ENCODE assay signal across 16 mouse cellular contexts in the genomic region with DNA sequence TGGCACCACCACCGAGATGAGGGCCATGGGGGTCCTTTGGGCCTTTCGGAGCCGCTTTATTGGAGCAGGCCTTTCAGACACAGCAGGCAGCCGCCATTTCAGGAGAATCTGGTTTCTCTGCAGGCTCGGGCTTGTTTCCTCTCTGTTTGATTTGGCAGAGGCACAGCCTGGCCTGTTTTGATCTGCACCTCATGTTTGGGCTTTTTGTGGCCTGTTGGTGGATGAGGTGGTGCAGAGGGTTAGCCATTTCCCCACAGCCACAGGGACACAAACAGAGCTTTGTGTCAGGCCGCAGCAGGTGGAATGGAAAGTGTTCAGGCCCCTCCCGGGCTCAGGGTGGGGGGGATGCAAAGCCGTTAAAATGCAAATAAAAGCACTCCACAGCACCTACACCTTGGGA. TPM values are rescaled to one million over a fixed set of nuclear protein-coding genes. Genes with fewer than 3 reads are reported as not detected.
A peak's percentile ranks its signal among the peaks of the same experiment; 100 is the strongest.
DNase-seq lines count a peak whose midpoint lies in the region; ATAC-seq and TF ChIP-seq lines count a peak whose summit lies in the region.
"Had no signal": no experiment of that assay in that cellular context is flagged by ENCODE, and none has a peak within 500 bp of the region (broad histone marks: within the 10 kb centered on the region; RNA-seq: fewer than 3 reads in every experiment).

No protein-coding gene starts in this region.

- no peaks in the 10 kb centered on the region for H3K27me3 ChIP-seq in lung, postnatal 0 days (replicated peaks; ENCODE audit: insufficient read depth, low read length)
- H3K27me3 ChIP-seq in embryonic facial prominence, embryonic 13.5 days, result peaks cover 4% of the 10 kb centered on the region; the same call in 1 of the 2 replicates
- no peaks in the 10 kb centered on the region for H3K27me3 ChIP-seq in hindbrain, embryonic 15.5 days
- no peaks in the 10 kb centered on the region for H3K27me3 ChIP-seq in neural tube, embryonic 13.5 days
- H3K27me3 ChIP-seq in kidney, adult 2 months (replicated peaks; ENCODE audit: control insufficient read depth, insufficient read depth, low read length), result no peaks in the 10 kb centered on the region
- H3K27me3 ChIP-seq: embryonic facial prominence, embryonic 15.5 days had no signal

- TF ChIP-seq EP300 in lung, postnatal 0 days (IDR thresholded peaks at IDR 0.05), result no peak

- H3K4me3 ChIP-seq in lung, postnatal 0 days (ENCODE audit: low read depth, low read length), result no peak overlapping the region
- H3K4me3 ChIP-seq in embryonic facial prominence, embryonic 13.5 days, result no peak overlapping the region
- no peak overlapping the region for H3K4me3 ChIP-seq in hindbrain, embryonic 15.5 days
- no peak overlapping the region for H3K4me3 ChIP-seq in neural tube, embryonic 13.5 days
- H3K4me3 ChIP-seq in kidney, adult 2 months (ENCODE audit: insufficient read depth, low read depth, low read length), result no peak overlapping the region
- H3K4me3 ChIP-seq: embryonic facial prominence, embryonic 15.5 days; heart, embryonic 13.5 days; megakaryocyte, embryonic 14.5 days had no signal

- TF ChIP-seq POLR2A in kidney, adult 2 months (IDR thresholded peaks at IDR 0.05; ENCODE audit: low read depth, low read length), result no peak

- H3K36me3 ChIP-seq in lung, postnatal 0 days (ENCODE audit: insufficient read depth, low read length), result no peaks in the 10 kb centered on the region
- H3K36me3 ChIP-seq in embryonic facial prominence, embryonic 13.5 days, result no peaks in the 10 kb centered on the region
- no peaks in the 10 kb centered on the region for H3K36me3 ChIP-seq in hindbrain, embryonic 15.5 days
- H3K36me3 ChIP-seq in neural tube, embryonic 13.5 days, result no peaks in the 10 kb centered on the region
- H3K36me3 ChIP-seq in kidney, adult 2 months (ENCODE audit: control insufficient read depth, insufficient read depth, low read length), result no peaks in the 10 kb centered on the region
- H3K36me3 ChIP-seq: embryonic facial prominence, embryonic 15.5 days; G1E; heart, embryonic 13.5 days had no signal

- no peak overlapping the region for H3K4me2 ChIP-seq in lung, postnatal 0 days (replicated peaks; ENCODE audit: low read depth, low read length)
- H3K4me2 ChIP-seq in embryonic facial prominence, embryonic 13.5 days, result no peak overlapping the region
- no peak overlapping the region for H3K4me2 ChIP-seq in hindbrain, embryonic 15.5 days
- H3K4me2 ChIP-seq in neural tube, embryonic 13.5 days, result no peak overlapping the region
- H3K4me2 ChIP-seq: embryonic facial prominence, embryonic 15.5 days; heart, embryonic 13.5 days had no signal

- no peak for TF ChIP-seq CTCF in lung, postnatal 0 days (IDR thresholded peaks at IDR 0.05)
- TF ChIP-seq CTCF in kidney, adult 2 months (conservative IDR thresholded peaks at IDR 0.05; ENCODE audit: insufficient read depth, insufficient read length, low read depth, low read length), result no peak

- peak; percentile 23 to 47 for DNase-seq in lung, adult 18-20 months
- DNase-seq in lung, postnatal 0 days (ENCODE audit: low spot score), result no peak
- no peak for DNase-seq in ovary, postnatal 14 days (ENCODE audit: low spot score)
- DNase-seq in kidney, adult 2 months, result no peak
- DNase-seq in frontal cortex, postnatal 14 days (ENCODE audit: low spot score in 2 of 2), result no peak
- DNase-seq: adrenal gland, postnatal 25 days; kidney, adult 18-20 months; right cerebral cortex, postnatal 25 days; thymus, adult 18-20 months had no signal

- H3K27ac ChIP-seq in lung, postnatal 0 days (ENCODE audit: low read length), result no peak overlapping the region
- peak overlapping the region; percentile 76 for H3K27ac ChIP-seq in embryonic facial prominence, embryonic 13.5 days
- H3K27ac ChIP-seq in hindbrain, embryonic 15.5 days (replicated peaks), result peak overlapping the region; percentile 6; the same call in 1 of the 2 replicates
- peak overlapping the region; percentile 68 for H3K27ac ChIP-seq in neural tube, embryonic 13.5 days (replicated peaks)
- H3K27ac ChIP-seq in kidney, adult 2 months (ENCODE audit: insufficient read depth, low read depth, low read length), result no peak overlapping the region
- H3K27ac ChIP-seq: embryonic facial prominence, embryonic 15.5 days; heart, embryonic 13.5 days had no signal

- ATAC-seq in lung, postnatal 0 days, result no peak
- ATAC-seq in embryonic facial prominence, embryonic 13.5 days (ENCODE audit: insufficient number of reproducible peaks, insufficient read depth, low FRiP score, low TSS enrichment, low read depth), result no peak
- no peak for ATAC-seq in hindbrain, embryonic 15.5 days (ENCODE audit: low FRiP score, low read depth)
- no peak; the same call in 1 of the 2 replicates for ATAC-seq in neural tube, embryonic 13.5 days (ENCODE audit: low read depth)

- WGBS in lung, postnatal 0 days, result 51% methylated on average over 8 of the region's 8 CpGs
- WGBS in embryonic facial prominence, embryonic 13.5 days, result 39% methylated on average over 8 of the region's 8 CpGs
- WGBS in hindbrain, embryonic 15.5 days, result 22% methylated on average over 8 of the region's 8 CpGs
- 14% methylated on average over 8 of the region's 8 CpGs for WGBS in neural tube, embryonic 13.5 days
- WGBS in kidney, adult 2 months, result 58% methylated on average over 8 of the region's 8 CpGs

- peaks cover 4% of the 10 kb centered on the region; the same call in 1 of the 2 replicates for H3K4me1 ChIP-seq in lung, postnatal 0 days (ENCODE audit: insufficient read depth, low read depth, low read length)
- H3K4me1 ChIP-seq in embryonic facial prominence, embryonic 13.5 days, result peaks cover 40% of the 10 kb centered on the region
- peaks cover 22% of the 10 kb centered on the region for H3K4me1 ChIP-seq in hindbrain, embryonic 15.5 days (replicated peaks)
- H3K4me1 ChIP-seq in neural tube, embryonic 13.5 days (replicated peaks), result peaks cover 21% of the 10 kb centered on the region
- H3K4me1 ChIP-seq in kidney, adult 2 months (ENCODE audit: control insufficient read depth, insufficient read depth, low read length), result peaks cover 35% of the 10 kb centered on the region
- H3K4me1 ChIP-seq: megakaryocyte, embryonic 14.5 days had no signal

- H3K9ac ChIP-seq in lung, postnatal 0 days (replicated peaks; ENCODE audit: low read depth), result no peak overlapping the region
- no peak overlapping the region for H3K9ac ChIP-seq in embryonic facial prominence, embryonic 13.5 days
- H3K9ac ChIP-seq in hindbrain, embryonic 15.5 days, result no peak overlapping the region
- H3K9ac ChIP-seq in neural tube, embryonic 13.5 days, result no peak overlapping the region
- H3K9ac ChIP-seq: embryonic facial prominence, embryonic 15.5 days; heart, embryonic 13.5 days had no signal

- H3K9me3 ChIP-seq in lung, postnatal 0 days (ENCODE audit: low read length), result no peaks in the 10 kb centered on the region
- no peaks in the 10 kb centered on the region for H3K9me3 ChIP-seq in embryonic facial prominence, embryonic 13.5 days
- H3K9me3 ChIP-seq in hindbrain, embryonic 15.5 days, result no peaks in the 10 kb centered on the region
- no peaks in the 10 kb centered on the region for H3K9me3 ChIP-seq in neural tube, embryonic 13.5 days
- H3K9me3 ChIP-seq: embryonic facial prominence, embryonic 15.5 days; heart, embryonic 13.5 days had no signal

RNA-seq across cellular contexts. Expression of a gene that starts 36.4 kb away (rescaled TPM):
- 2.0 and 2.5 TPM in 2 replicates for polyA plus RNA-seq in lung, postnatal 0 days (2015; fragmentation: Nextera tagmentation; extraction: Ambion mirVana)
- polyA plus RNA-seq in embryonic facial prominence, embryonic 13.5 days (2015; fragmentation: Nextera tagmentation; extraction: Ambion mirVana), result 4.3 TPM in 2 replicates
- polyA plus RNA-seq in hindbrain, embryonic 15.5 days (2015; fragmentation: Nextera tagmentation; extraction: Ambion mirVana), result 1.5 and 1.7 TPM in 2 replicates
- 1.1 and 1.2 TPM in 2 replicates for polyA plus RNA-seq in neural tube, embryonic 13.5 days (2015; fragmentation: Nextera tagmentation; extraction: Ambion mirVana)
- 20.5 and 21.3 TPM in 2 replicates for polyA plus RNA-seq in kidney, adult 2 months (2012; rRNA removed)
- polyA plus RNA-seq: G1E had no signal

Comparison
In these comparisons a context has a peak if more than half of its experiments do, and no peak if none do; other contexts are left out.
1. DNase-seq: peak in lung, adult 18-20 months (2 of 2); none in lung, postnatal 0 days (single experiment), ovary, postnatal 14 days (single experiment), kidney, adult 2 months (single experiment) and frontal cortex, postnatal 14 days (0 of 2).
2. H3K27ac ChIP-seq: peak in embryonic facial prominence, embryonic 13.5 days (single experiment), hindbrain, embryonic 15.5 days (single experiment) and neural tube, embryonic 13.5 days (single experiment); none in lung, postnatal 0 days (single experiment) and kidney, adult 2 months (single experiment).